Mouse (Mus musculus): ENCODE results near the gene Slc25a42. TPM values are rescaled to one million over a fixed set of nuclear protein-coding genes. Genes with fewer than 3 reads are reported as not detected.
A peak's percentile ranks its signal among the peaks of the same experiment; 100 is the strongest.

Slc25a42 gene
- polyA plus RNA-seq, 1 experiment from 2014 or later, result 3.1 TPM

DNA sequence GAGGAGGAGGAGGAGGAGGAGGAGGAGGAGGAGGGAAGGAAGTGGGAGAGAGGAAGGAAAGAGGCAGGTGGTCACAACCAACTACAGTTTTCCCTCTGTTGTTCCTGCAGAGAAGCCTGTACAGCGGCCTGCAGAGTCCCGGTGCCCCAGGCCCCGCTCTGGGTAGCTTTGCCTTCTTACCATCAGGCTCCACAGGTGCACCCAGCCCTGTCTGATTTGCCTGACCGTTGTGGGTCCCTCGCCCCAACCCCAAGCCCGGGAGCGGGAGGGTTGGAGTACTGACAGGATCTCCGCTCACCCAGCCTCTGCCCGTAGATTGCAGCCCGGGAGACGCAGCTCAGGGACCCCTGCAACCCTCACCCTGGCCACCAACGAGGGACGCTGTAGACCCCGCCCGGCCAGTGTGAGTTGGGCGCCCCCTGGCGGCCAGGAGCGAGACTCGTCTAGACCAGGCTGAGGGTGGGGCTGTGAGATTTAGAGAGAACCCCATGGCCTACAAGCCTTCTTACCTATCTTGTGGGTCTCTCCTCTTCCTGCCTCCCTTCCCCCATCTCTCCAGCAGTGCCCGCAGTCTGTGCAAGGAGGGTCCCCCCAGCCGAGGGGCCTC lies 45.5 kb downstream of the Slc25a42 start:
- no peaks in the 10 kb centered on the region; the same call in 1 of the 2 replicates for H3K27me3 ChIP-seq (ENCODE audit: control insufficient read depth, insufficient read depth, low read length)
- TF ChIP-seq CTCF (IDR thresholded peaks at IDR 0.05; ENCODE audit: low read depth) (peak; percentile 97), EP300 (optimal IDR thresholded peaks at IDR 0.05) (no peak)
- peak overlapping the region; percentile 23; the same call in 1 of the 2 replicates for H3K9ac ChIP-seq (ENCODE audit: low read length)
- H3K4me3 ChIP-seq (ENCODE audit: low read depth, low read length), result peak overlapping the region; percentile 13
- H3K4me1 ChIP-seq (replicated peaks; ENCODE audit: control insufficient read depth, insufficient read depth), result no peaks in the 10 kb centered on the region
- no peak overlapping the region for H3K27ac ChIP-seq (replicated peaks)
- no peaks in the 10 kb centered on the region for H3K36me3 ChIP-seq (ENCODE audit: control insufficient read depth, insufficient read depth, low read length)
- 2% methylated on average over 21 of the region's 21 CpGs for WGBS
- ATAC-seq (ENCODE audit: low FRiP score, low TSS enrichment) (peak; percentile 82), DNase-seq (ENCODE audit: low spot score) (peak; percentile 75)
- H3K4me2 ChIP-seq (replicated peaks; ENCODE audit: low read depth), result peak overlapping the region; percentile 53
- no peaks in the 10 kb centered on the region for H3K9me3 ChIP-seq (ENCODE audit: control insufficient read depth, low read length)

DNA sequence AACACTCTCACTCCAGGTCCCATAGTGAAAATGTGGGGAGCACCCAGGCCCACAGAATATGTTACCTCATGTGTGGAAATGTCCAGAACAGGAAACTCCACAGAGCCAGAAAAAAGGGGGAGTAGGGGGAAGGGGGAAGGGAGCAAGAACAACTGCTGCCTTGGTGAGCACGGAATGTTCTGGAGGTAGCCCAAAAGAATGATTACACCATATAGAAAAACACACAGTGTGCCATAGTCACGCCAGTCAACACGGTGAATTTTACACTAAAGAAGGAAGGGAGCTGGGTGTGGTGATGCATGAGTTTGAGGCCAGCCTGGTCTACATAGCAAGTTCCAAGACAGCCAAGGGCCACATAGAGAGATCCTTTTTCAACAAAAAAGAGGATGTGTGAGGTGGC lies 48.8 kb downstream of the Slc25a42 start:
- DNase-seq (ENCODE audit: low spot score), result no peak
- Histone ChIP-seq H3K36me3 (ENCODE audit: control insufficient read depth, insufficient read depth, low read length) (no peaks in the 10 kb centered on the region), H3K9me3 (ENCODE audit: control insufficient read depth, low read length) (no peaks in the 10 kb centered on the region), H3K9ac (ENCODE audit: low read length) (no peak overlapping the region), H3K27me3 (ENCODE audit: control insufficient read depth, insufficient read depth, low read length) (no peaks in the 10 kb centered on the region; the same call in 1 of the 2 replicates), H3K27ac (replicated peaks) (no peak overlapping the region), H3K4me3 (ENCODE audit: low read depth, low read length) (no peak overlapping the region), H3K4me1 (replicated peaks; ENCODE audit: control insufficient read depth, insufficient read depth) (no peaks in the 10 kb centered on the region), H3K4me2 (replicated peaks; ENCODE audit: low read depth) (no peak overlapping the region)
- ATAC-seq (ENCODE audit: low FRiP score, low TSS enrichment), result no peak
- 59% methylated on average over 3 of the region's 3 CpGs for WGBS
- TF ChIP-seq CTCF (IDR thresholded peaks at IDR 0.05; ENCODE audit: low read depth), result no peak
- no peak for TF ChIP-seq EP300 (optimal IDR thresholded peaks at IDR 0.05)

DNA sequence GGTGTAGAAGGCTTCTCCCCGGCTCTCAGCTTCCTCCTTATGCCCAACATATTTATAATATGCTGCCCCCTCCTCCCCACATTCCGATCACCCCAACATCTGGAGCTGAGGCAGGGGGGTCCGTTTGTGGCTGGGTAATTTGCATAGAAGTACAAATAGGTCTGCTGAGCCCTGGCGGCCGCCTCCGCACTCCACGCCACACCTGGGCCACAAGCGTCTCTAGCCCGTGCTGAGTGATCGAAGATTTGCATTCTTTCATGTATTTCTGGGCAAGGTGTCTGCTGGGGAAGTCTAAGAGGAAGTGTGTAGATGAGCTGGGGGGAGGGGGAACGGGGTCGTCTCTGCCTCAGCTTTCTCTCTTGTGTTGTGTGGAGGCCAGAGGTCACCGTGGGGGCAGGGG lies 52.1 kb downstream of the Slc25a42 start:
- DNase-seq (ENCODE audit: low spot score) (no peak), ATAC-seq (ENCODE audit: low FRiP score, low TSS enrichment) (no peak)
- H3K27ac ChIP-seq (replicated peaks), result no peak overlapping the region
- WGBS, result 62% methylated on average over 13 of the region's 13 CpGs
- H3K27me3 ChIP-seq (ENCODE audit: control insufficient read depth, insufficient read depth, low read length), result no peaks in the 10 kb centered on the region
- TF ChIP-seq CTCF (IDR thresholded peaks at IDR 0.05; ENCODE audit: low read depth) (no peak), EP300 (optimal IDR thresholded peaks at IDR 0.05) (no peak)
- no peak overlapping the region for H3K9ac ChIP-seq (ENCODE audit: low read length)
- H3K4me2 ChIP-seq (replicated peaks; ENCODE audit: low read depth), result no peak overlapping the region
- no peak overlapping the region for H3K4me3 ChIP-seq (ENCODE audit: low read depth, low read length)
- no peaks in the 10 kb centered on the region for H3K9me3 ChIP-seq (ENCODE audit: control insufficient read depth, low read length)
- H3K4me1 ChIP-seq (replicated peaks; ENCODE audit: control insufficient read depth, insufficient read depth), result no peaks in the 10 kb centered on the region
- no peaks in the 10 kb centered on the region for H3K36me3 ChIP-seq (ENCODE audit: control insufficient read depth, insufficient read depth, low read length)

DNA sequence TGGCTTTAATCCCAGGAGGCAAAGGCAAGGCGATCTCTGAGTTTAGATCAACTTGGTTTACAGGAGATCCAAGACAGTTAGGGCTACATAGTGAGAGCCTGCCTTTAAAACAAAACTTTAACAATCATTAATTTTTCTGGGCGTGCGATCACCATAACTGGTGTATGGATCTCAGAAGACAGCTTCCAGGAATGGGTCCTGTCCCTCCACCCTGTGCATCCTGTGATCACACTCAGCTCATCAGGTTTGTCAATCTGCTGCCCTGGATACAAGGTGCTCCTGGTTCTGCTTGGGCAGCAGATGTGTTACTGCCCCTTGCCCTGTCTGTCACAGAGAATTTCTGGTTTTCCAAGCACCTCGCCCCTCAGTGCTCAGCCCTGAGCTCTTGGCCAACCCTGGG lies 52.9 kb downstream of the Slc25a42 start:
- TF ChIP-seq EP300 (optimal IDR thresholded peaks at IDR 0.05), result no peak
- TF ChIP-seq CTCF (IDR thresholded peaks at IDR 0.05; ENCODE audit: low read depth), result no peak
- H3K9me3 ChIP-seq (ENCODE audit: control insufficient read depth, low read length), result no peaks in the 10 kb centered on the region
- no peaks in the 10 kb centered on the region for H3K27me3 ChIP-seq (ENCODE audit: control insufficient read depth, insufficient read depth, low read length)
- no peak overlapping the region for H3K4me3 ChIP-seq (ENCODE audit: low read depth, low read length)
- no peak overlapping the region for H3K4me2 ChIP-seq (replicated peaks; ENCODE audit: low read depth)
- 65% methylated on average over 4 of the region's 4 CpGs for WGBS
- no peaks in the 10 kb centered on the region for H3K36me3 ChIP-seq (ENCODE audit: control insufficient read depth, insufficient read depth, low read length)
- H3K4me1 ChIP-seq (replicated peaks; ENCODE audit: control insufficient read depth, insufficient read depth), result no peaks in the 10 kb centered on the region
- ATAC-seq (ENCODE audit: low FRiP score, low TSS enrichment) (no peak), DNase-seq (ENCODE audit: low spot score) (no peak)
- H3K27ac ChIP-seq (replicated peaks), result no peak overlapping the region
- no peak overlapping the region for H3K9ac ChIP-seq (ENCODE audit: low read length)

DNA sequence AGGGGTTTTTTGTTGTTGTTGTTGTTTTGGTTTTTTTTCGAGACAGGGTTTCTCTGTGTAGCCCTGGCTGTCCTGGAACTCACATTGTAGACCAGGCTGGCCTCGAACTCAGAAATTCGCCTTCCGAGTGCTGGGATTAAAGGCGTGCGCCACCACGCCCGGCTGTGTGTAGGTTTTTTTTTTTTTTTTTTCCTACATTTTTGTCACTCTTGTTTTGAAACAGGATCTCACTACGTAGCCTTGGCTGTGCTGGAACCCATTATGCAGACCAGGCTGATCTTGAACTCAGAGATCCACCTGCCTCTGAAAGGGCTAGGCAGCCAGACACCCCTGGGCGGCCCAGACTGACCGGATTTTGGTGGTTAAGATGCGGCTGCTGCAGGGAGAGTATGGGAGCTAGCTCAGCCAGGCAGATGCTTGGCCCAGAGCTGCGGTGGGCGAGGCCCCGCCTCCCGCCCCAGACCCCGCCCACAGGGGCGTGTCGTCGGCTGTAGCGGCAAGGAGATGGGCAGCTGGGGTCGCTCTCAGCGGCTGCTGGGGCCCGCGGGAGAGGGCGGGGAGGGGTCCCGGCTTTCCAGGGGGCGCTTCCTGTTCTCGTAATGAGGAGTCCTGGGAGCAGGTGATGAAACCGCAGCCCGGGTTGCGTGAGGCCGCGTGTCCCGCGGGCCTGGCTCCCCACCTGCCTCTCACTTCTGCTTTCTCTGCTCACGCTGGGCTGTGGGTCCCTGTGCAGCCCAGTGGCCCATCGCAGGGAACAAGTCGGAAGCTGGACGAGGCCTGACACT lies 53.8 kb downstream of the Slc25a42 start:
- H3K9me3 ChIP-seq (ENCODE audit: control insufficient read depth, low read length), result no peaks in the 10 kb centered on the region
- H3K27ac ChIP-seq (replicated peaks), result no peak overlapping the region
- TF ChIP-seq EP300 (optimal IDR thresholded peaks at IDR 0.05) (no peak), CTCF (IDR thresholded peaks at IDR 0.05; ENCODE audit: low read depth) (peak; percentile 21; the same call in 1 of the 2 replicates)

More for the DNA sequence above, 53.8 kb downstream of the Slc25a42 start:
- H3K4me1 ChIP-seq (replicated peaks; ENCODE audit: control insufficient read depth, insufficient read depth), result no peaks in the 10 kb centered on the region
- H3K9ac ChIP-seq (ENCODE audit: low read length), result peak overlapping the region; percentile 55
- DNase-seq (ENCODE audit: low spot score) (peak; percentile 80), ATAC-seq (ENCODE audit: low FRiP score, low TSS enrichment) (peak; percentile 81)
- no peaks in the 10 kb centered on the region for H3K36me3 ChIP-seq (ENCODE audit: control insufficient read depth, insufficient read depth, low read length)
- peak overlapping the region; percentile 79 for H3K4me2 ChIP-seq (replicated peaks; ENCODE audit: low read depth)
- 10% methylated on average over 39 of the region's 40 CpGs for WGBS
- no peaks in the 10 kb centered on the region for H3K27me3 ChIP-seq (ENCODE audit: control insufficient read depth, insufficient read depth, low read length)
- peak overlapping the region; percentile 44 for H3K4me3 ChIP-seq (ENCODE audit: low read depth, low read length)

All from stomach, postnatal 0 days (tissue).